25 mouse cellular contexts compared by ENCODE assay signal in the genomic region with DNA sequence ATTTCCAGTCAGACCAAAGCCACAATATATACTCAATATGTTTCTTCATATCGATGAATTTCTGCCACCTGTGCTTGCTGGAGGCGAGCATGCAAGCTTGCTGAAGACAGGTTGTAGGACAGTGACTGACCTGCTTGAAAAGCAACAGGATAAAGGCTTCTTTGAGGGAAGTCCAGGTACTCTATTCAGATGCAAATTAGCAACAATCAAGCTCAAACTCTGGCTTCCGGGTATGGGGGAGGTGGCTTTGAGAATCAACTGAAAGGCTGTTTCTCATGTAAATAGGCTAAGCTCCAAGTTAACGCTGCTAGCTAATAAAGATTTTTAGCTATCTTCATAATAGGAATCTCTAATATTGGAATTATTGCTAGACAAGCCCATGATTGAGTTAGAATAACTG.
"Had no signal": no experiment of that assay in that cellular context is flagged by ENCODE, and none has a peak within 500 bp of the region (broad histone marks: within the 10 kb centered on the region; RNA-seq: fewer than 3 reads in every experiment).

No protein-coding gene starts in this region.

- H3K4me3 ChIP-seq: heart, adult 2 months; heart, embryonic 13.5 days; heart, embryonic 15.5 days; hindbrain, embryonic 13.5 days; hindbrain, embryonic 15.5 days; kidney, embryonic 15.5 days; left cerebral cortex, adult 2 months; limb, embryonic 10.5 days; limb, embryonic 12.5 days; liver, embryonic 13.5 days; liver, embryonic 15.5 days had no signal

- H3K9ac ChIP-seq: heart, embryonic 13.5 days; heart, embryonic 15.5 days; hindbrain, embryonic 13.5 days; hindbrain, embryonic 15.5 days; kidney, embryonic 15.5 days; limb, embryonic 12.5 days; liver, embryonic 13.5 days; liver, embryonic 15.5 days; liver, postnatal 0 days had no signal

- H3K9me3 ChIP-seq: heart, embryonic 13.5 days; heart, embryonic 15.5 days; hindbrain, embryonic 13.5 days; hindbrain, embryonic 15.5 days; kidney, embryonic 15.5 days; limb, embryonic 10.5 days; limb, embryonic 12.5 days; liver, embryonic 13.5 days; liver, embryonic 15.5 days had no signal

- H3K4me1 ChIP-seq: heart, embryonic 13.5 days; heart, embryonic 15.5 days; hindbrain, embryonic 13.5 days; hindbrain, embryonic 15.5 days; kidney, embryonic 15.5 days; limb, embryonic 10.5 days; limb, embryonic 12.5 days; liver, embryonic 13.5 days; liver, embryonic 15.5 days had no signal

- H3K36me3 ChIP-seq: heart, embryonic 13.5 days; heart, embryonic 15.5 days; hindbrain, embryonic 13.5 days; hindbrain, embryonic 15.5 days; kidney, embryonic 15.5 days; limb, embryonic 10.5 days; limb, embryonic 12.5 days; liver, embryonic 13.5 days; liver, embryonic 15.5 days had no signal

- H3K27me3 ChIP-seq: heart, embryonic 13.5 days; heart, embryonic 15.5 days; hindbrain, embryonic 13.5 days; hindbrain, embryonic 15.5 days; kidney, embryonic 15.5 days; limb, embryonic 12.5 days; liver, embryonic 13.5 days; liver, embryonic 15.5 days had no signal

- DNase-seq: gastrocnemius, postnatal 14 days; gastrocnemius, postnatal 36 days; heart, adult 11 months; heart, adult 2 months; heart, postnatal 14 days; heart, postnatal 36 days; kidney, adult 11 months; kidney, adult 2 months; kidney, adult 9 months; kidney, postnatal 14 days; kidney, postnatal 36 days; liver; liver, embryonic 13.5 days; liver, postnatal 0 days had no signal

- H3K27ac ChIP-seq: heart, adult 2 months; heart, embryonic 13.5 days; heart, embryonic 15.5 days; hindbrain, embryonic 13.5 days; hindbrain, embryonic 15.5 days; hindbrain, postnatal 0 days; kidney, embryonic 15.5 days; kidney, postnatal 0 days; left cerebral cortex, adult 2 months; limb, embryonic 10.5 days; limb, embryonic 12.5 days; liver, embryonic 13.5 days; liver, embryonic 15.5 days had no signal
